Mouse (Mus musculus): ENCODE results near the gene Myrfl.

The Myrfl gene

GRCm38 (mm10) chr10:116827306-116827705 is 69.4 kb downstream of the Myrfl start:
- no peak for DNase-seq (ENCODE audit: low spot score in 2 of 2)

DNA sequence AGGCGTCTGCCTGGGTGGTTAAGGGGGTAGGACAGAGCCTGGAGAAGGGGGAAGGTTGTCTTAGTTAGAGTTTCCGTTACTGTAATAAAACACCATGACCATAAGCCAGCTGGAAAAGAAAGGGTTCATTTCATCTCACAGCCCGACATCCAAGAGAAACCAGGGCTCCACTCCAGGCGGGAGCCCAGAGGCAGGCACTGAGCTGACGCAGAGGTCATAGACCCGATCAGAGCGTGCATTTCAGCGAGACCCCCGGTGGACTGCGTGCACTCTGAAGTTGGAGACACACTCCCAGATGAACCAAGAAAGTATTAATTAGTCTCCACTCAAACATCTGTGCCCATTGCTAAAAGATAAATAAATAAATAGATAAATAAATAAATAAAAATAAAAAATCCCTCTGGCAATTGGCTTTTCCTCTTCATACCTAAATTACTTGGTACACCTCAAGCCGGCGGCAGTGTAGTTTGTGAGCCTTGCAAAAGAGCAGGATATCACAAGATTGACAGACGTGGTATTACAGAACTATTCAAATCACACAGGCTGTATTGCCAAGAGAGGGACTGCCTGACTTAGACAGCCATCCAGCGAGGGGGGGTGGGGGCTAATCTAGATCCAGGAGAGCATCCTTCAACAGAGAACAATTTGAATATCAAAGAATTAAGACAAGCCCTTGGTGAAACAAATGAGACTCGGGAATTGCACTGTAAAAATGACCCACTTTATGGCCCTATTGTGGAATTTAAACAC is 81.2 kb downstream of the Myrfl start:
- no peak for DNase-seq (ENCODE audit: low spot score in 2 of 2)

DNA sequence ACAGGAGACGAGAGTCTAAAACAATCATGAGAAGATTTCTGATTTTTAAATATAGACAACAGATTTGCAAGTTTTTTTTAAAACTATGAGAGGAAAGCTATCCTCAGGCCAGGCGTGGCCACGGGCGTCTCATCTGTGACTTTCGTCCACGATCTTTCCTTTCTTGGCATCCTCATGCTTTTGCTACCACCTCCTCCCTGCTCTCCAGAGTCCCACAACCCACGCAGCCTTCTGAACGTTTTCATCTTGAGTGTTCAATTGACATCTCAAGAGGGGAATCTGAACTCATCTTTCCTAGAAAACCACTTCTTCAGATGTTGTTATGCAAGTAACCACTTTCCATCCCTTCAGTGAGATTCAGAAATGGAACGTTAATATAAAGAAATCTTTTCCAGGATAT is 83.6 kb downstream of the Myrfl start:
- no peak for DNase-seq (ENCODE audit: low spot score in 2 of 2)

GRCm38 (mm10) chr10:116810738-116811137 is 86.0 kb downstream of the Myrfl start:
- DNase-seq (ENCODE audit: low spot score in 2 of 2): no peak

DNA sequence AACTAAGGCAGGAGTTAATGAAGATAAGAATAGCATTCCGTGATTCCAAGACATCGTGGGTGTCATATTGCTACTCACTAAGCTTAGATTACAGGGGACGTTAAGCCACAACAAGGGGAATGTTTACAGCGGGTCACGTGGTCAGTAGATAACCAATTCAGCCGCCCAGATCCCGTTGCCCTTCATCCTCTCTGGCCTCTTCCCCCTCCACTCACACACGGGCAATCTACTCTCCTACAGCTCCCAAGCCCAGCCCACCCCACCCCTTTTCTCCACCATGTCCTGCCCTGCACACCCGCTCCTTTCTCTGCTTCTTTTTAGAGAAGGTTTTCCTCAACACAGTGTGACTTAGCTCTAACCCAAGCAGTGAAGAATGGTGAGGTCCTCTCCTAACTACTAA is 87.3 kb downstream of the Myrfl start:
- DNase-seq (ENCODE audit: low spot score in 2 of 2): no peak

DNA sequence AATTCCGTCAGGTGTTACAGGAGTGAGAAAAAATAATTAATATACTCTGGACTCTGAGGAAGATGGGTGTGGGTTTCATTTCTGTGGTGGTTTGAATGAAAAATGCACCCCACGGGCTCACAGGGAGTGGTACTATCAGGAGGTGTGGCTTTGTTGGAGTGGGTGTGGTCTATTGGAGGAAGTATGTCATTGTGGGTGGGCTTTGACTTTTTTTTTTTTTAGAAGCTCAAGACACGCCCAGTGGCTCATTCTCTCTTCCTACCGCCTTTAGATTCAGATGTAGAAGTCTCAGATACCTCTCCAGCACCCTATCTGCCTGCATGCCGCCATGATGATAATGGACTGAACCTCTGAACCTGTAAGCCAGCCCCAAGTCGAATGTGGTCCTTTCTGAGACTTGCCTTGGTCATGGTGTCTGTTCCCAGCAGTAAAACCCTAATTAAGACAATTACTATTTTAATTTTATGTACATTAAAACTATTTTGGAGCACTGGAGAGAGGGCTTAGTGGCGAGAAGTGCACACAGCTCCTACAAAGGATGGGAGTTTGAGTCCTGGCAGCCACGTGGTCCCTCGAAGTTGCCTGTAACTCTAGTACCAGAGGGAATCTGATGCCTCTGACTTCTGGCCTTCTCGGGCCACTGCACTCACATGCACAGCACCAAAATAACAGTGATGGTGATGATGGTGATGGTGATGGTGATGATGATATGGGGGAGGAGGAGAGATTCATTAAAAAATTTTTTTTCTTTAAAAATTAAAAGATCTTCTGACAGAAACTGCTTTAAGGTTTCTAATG is 88.0 kb downstream of the Myrfl start:
- DNase-seq (ENCODE audit: low spot score in 2 of 2): no peak

DNA sequence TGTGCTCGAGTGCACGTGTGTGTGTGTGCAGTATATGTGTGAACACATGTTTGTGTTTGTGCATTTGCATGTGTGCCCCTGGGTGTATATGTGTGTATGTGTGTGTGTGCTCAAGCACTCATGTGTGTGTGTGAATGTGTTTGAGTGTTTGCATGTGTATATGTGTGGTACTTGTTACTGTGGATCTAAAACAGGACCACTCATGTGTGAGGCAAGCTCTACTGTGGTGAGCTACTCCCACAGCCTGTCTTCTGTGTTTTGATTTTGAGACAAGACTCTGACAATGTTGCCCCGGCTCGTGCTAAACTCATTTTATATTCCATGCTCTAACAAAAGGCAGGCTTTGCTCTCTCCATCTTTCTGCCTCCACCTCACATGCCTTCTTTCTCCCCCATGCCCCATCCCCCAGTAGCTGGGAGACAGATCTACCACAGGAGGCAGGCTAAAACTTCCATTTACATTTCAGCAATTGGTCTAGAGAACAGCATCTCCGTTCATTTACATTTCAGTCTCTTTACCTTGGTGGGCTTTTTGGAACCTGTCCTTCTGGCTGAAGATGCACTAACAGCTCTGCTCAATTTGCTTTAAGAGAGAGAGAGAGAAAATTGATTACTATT is 94.4 kb downstream of the Myrfl start:
- no peak for DNase-seq (ENCODE audit: low spot score in 2 of 2)

GRCm38 (mm10) chr10:116801281-116801680 is 95.4 kb downstream of the Myrfl start:
- no peak for DNase-seq (ENCODE audit: low spot score in 2 of 2)

DNA sequence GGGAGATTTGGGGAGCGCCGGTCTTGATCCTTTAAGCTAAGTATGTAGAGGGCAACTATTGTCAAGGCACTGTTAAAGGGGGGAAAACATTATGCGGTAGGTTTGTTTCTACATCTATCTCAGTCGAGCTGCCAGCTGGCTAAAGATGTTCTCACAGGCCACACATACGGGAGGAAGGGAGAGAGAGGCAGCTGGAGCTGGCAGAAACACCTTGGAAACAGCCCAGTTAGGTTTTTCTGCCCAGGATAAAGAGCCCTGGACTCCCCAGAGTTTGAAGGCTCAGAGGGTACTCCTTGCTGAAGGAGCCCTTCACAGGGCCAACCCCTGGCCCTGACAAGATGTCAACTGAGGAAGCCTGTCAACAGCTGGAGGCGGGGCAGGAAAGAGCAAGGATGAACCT is 100.7 kb downstream of the Myrfl start:
- no peak for DNase-seq (ENCODE audit: low spot score in 2 of 2)

DNA sequence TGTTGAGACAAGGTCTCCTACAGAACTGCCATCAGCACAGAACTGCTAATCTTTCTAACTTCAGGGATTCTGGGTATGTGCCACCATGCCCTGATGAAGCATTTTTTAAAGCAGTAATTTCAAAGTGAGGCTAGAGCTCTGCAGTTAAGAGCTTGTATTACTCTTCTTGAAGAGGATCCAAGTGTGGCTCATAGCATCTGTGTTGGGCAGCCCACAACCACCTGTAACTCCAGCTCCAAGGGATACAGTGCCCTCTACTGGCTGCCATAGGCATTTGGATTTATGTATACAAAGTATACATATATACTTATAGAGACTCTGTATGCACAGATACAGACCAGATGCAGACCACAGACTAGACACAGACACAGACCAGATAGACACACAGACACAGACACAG is 107.6 kb downstream of the Myrfl start:
- peak in 1 of 2 experiments; percentile 30 for DNase-seq (ENCODE audit: low spot score in 2 of 2)

GRCm38 (mm10) chr10:116788431-116788830 is 108.3 kb downstream of the Myrfl start:
- no peak for DNase-seq (ENCODE audit: low spot score in 2 of 2)

DNA sequence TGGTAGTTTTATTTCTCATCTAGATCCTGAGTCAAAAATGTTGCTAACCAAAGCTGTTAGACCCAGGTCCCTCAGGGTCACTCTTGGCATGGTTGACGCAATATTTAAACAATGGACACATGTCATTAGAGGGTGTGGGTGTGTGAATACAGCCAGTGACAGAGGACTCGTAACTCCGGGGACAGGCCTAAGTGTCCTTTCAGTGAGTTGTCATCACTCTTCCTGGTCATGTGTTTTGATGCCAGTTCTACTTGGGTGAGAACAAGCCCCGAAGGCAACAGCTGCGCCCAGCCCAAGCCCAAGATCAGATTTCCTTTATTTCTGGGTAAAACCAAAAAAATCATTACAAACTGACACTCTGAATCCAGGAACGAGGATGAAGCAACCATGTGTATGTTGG is 112.6 kb downstream of the Myrfl start:
- no peak for DNase-seq (ENCODE audit: low spot score in 2 of 2)

- no peak for DNase-seq (ENCODE audit: low spot score in 2 of 2)
These were observed 113.7 kb downstream of the Myrfl start for GRCm38 (mm10) chr10:116783020-116783419.

- no peak for DNase-seq (ENCODE audit: low spot score in 2 of 2)
These were observed 118.8 kb downstream of the Myrfl start for GRCm38 (mm10) chr10:116777947-116778346.

GRCm38 (mm10) chr10:116776846-116777245 is 119.9 kb downstream of the Myrfl start:
- no peak for DNase-seq (ENCODE audit: low spot score in 2 of 2)

DNA sequence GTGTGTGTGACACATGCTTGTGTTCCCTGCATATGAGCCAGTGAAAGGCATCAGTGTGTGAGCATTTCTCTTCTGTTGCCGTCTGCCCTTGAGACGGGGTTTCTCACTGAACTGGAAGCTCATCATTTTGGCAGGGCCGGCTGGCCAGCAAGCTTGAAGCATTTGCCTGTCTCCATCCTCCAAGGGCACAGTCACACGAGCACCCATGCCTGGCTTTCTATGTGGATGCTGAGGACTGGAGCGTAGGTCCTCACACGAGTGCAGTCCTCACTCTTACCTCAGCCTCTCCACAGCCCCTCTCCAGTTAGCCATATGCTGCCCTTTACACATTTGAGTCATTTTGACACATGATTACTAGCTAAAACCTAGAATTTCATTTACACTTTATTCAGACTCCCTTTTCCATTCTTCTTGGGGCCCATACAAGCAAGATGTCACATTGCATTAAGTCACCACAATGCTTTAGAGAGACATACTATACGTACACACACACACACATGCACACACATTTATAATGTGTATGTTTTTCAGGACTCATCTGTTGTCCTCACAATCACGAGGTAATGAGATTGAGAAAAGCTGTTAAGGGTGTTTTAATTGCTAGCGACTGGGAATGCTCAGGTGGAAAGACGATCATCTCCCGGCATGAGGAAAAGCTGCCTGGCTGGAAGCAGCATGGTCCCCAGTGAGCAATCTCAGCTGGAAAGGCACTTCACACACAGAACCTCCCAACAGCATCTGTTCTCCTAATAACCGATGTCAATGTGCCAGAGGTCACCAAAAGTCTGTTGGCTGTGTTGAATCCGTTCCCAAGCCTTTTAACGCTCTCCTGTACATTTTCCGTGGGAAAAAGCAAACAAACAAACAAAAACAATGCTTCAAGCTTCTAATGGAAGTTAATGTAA is 122.6 kb downstream of the Myrfl start:
- DNase-seq (ENCODE audit: low spot score in 2 of 2): no peak

DNA sequence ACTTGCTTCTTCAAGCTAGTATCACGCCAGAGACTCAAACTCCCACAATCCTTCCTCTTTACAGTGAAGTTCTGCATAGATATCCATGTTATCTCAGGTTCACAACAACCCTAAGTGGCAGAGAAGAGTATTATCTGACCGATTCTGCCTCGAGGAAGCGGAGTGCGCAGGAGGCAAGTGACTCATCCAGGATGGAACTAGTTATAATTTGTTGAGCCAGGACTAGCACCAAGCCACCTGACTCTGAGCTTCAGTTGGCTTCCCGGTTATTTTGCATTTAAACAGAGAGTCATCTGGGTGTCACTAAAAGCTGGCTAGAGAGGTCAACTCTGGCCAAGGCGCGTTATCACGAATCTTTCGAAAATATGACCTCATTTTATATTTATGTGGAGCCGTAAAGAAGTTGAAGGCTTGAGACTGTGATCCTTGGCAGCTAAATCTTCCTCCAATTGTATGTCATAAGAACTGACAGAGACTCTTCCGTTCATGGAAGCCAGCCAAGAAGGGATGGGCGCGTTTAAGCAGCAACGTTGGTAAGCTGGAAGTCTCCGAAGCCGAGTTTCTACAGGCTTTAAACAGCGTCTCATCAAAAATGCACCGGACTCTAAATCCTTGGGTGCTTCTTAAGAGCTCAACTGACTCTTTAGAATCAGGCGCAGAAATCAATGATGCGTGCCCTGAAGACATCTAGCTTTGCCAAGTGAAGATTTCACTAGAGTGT is 125.3 kb downstream of the Myrfl start:
- no peak for DNase-seq (ENCODE audit: low spot score in 2 of 2)

DNA sequence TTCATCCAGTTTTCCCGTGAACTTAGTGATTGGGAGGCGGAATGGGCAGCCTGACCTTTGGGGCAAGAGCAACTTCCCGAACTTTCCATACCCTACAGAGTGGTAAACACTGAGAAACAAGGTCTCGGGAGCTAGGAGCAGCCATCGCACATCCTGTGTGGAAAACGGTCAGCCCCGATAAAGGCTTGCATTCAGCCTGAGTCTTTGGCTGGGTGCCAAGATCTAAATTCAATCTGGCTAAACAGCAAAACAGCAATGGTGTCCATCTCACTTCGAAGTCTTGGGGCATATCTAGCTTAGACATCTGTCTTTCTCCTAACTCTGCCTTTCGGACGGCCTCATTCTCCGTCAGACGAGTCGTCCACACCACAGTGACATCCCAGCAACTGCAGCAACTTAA is 128.1 kb downstream of the Myrfl start:
- no peak for DNase-seq (ENCODE audit: low spot score in 2 of 2)

GRCm38 (mm10) chr10:116766525-116766924 is 130.2 kb downstream of the Myrfl start:
- no peak for DNase-seq (ENCODE audit: low spot score in 2 of 2)

GRCm38 (mm10) chr10:116761476-116762068 is 135.1 kb downstream of the Myrfl start:
- DNase-seq (ENCODE audit: low spot score in 2 of 2): no peak

DNA sequence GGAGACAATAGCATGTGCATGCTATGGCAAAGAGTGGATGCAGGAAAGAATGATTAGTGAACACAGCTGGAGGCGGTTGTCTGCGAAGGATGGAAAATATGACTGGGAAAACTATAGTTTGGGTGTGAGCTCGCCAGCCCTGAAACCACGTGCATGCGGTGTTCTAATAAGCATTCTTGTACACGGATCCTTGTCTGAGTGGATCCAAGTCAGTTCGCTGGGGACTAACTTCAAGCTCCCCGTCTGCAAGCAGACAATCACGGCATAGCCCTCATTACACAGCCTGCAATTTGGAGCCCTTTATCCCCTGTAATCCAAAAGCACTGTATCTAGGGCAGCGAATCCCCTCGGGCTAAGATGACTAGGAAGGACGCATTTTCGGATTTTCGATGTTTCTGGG is 136.2 kb downstream of the Myrfl start:
- DNase-seq (ENCODE audit: low spot score in 2 of 2): no peak

Measured in spleen, postnatal 10 days (tissue).